Mouse (Mus musculus) right cerebral cortex, postnatal 14 days (tissue): ENCODE measurements around the gene Alkbh3.

Experiments used
- DNase-seq: peaks from one replicate; pipeline ENCODE4 v3.0.0; 2022

The Alkbh3 gene

DNA sequence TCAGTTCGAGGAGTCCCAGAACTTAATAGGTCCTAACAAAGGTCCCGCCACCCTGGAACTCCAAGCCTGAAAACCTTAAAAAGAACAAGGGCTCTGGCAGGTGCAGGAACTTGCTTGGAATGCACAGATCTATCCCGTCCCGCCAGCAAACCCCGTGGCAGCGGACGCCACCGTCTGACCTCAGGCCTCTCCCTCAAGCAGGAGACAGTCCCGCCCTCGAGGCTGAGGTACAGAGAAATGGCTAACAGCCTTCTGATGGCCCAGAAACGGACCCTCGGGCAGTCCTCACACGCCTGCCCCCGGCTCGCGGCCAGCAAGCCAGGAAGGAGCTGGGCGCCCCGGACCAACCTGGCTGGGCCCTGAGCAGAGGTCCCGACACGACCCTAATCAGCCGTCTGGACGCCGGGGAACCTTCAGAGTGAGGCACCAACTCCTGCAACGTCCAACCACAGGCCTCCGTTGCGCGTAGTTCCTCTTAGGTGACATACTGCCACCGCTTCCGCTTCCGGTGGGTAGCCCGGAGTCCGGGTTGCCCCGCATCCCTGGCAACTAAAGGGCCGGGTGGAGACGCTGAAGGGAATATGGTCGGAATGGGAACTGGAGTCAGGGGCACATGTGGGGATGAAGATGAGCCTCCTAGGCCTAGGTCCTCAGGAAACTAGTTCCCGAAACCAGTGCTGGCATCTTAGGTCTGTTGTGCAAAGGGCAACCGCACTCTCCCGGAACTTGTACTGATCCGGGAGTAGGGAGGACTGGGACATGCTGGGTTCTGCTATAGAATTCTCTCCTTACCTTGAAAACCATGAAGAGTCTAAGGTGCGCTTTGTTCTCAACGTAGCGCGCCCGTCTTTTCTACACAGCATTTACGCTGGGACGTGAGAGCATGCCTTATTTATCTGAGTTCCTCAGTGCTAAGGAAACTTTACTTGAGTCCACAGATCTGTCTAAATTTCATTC is at the start of gene Alkbh3:
Gene Alkbh3, minus strand, starts transcription at position 473 of the 957 bp plus-strand sequence.
- DNase-seq: peak; percentile 90

GRCm38 (mm10) chr2:94059459-94059858 is 48.9 kb upstream of the Alkbh3 start:
- peak; percentile 73 for DNase-seq

DNA sequence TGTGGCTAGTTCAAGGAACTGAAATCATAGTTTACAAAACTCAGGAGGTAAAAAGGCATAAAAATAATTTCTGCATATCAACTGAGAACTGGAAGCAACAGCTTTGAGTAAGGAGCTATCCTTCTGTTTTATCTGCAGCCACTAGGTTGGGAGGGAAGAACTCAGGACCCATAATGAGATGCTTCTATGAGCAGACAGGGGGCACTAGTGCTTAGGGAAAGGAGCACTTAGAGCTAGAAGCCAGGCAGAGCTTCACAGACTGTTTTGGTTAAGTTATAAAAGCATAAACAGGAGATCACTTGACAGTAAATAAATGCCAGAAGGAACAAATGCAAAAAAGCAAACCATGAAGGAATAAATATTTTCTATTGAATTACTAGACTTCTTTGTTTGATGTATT is 44.2 kb upstream of the Alkbh3 start:
- peak; percentile 19 for DNase-seq

DNA sequence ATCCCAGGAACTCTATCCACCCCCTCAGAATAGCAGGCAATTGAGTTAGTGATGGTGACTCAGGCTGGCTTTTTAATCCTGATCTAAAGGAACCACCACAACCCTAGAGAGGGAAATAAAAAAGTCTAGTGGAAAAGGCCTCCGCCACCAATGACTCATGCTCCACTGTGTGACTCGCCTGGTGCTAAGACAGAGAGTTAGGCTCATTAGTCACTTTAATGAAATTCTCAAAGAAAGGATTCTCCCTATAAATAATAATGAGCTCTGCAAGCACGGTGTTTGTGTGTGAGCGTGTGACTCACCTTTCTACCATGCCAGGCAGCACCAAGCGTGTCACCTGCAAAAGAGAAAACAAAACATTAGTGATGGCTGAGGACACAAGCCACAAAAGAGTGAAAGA is 41.3 kb upstream of the Alkbh3 start:
- no peak for DNase-seq

GRCm38 (mm10) chr2:94050901-94051300 is 40.3 kb upstream of the Alkbh3 start:
- DNase-seq: no peak

- DNase-seq: no peak
These were observed 39.0 kb upstream of the Alkbh3 start for GRCm38 (mm10) chr2:94049471-94050176.

DNA sequence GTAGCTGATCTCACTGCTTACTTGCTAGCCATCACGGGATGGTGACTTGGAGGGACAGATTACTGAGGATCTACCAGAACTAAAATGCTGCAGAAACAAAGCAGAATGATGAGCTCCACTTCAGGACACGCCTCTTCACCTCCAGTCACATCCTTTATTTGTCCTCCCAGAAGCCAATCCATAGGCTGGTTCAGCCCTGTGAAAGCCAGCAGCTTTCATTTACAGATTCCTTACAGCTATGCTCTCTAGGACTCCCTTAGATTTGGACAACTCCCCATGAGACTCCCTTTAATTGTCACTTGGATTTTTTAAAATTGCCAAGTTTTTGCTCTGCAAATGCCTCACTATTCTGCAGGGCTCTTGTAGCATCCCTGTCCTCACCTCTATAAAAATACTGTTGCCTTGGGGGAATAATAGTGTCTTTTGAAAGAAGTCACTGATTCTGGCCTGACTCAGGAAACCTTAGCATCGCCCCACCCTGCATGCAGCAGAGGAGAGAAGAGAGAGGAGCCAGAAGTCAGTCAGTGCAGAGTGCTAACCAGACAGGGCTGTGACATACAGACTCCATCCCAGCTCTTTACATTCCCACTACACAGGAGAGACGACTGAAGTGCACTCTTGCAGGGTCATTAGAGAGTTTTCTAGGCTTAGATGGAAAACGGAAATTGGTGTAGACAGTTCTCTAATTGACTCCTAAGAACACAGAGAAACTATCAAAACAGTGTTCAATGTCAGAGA is 38.3 kb upstream of the Alkbh3 start:
- no peak for DNase-seq

GRCm38 (mm10) chr2:94048271-94048670 is 37.7 kb upstream of the Alkbh3 start:
- DNase-seq: no peak

- no peak for DNase-seq
These were observed 34.9 kb upstream of the Alkbh3 start for GRCm38 (mm10) chr2:94045411-94046090.

- no peak for DNase-seq
These were observed 33.6 kb upstream of the Alkbh3 start for GRCm38 (mm10) chr2:94044174-94044573.

DNA sequence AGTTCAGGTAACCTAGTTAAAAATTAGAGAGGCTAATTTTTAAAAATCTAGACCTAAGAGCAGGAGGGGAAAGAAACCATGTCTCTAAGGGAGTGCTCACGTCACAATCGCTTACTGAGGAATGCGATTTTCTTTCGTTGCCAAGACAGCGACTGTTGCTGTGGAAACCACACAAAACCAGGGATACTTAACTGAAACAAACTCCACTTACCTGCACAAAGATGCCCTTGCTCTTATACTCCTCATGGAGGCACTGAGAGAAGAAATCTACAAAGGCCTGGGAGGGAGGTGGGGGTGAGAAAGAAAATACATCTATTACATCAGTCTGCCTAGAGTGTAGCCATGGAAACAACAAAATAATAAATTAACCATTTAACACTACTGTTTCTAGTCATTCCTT is 33.1 kb upstream of the Alkbh3 start:
- DNase-seq: no peak

GRCm38 (mm10) chr2:94042461-94042860 is 31.9 kb upstream of the Alkbh3 start:
- no peak for DNase-seq

DNA sequence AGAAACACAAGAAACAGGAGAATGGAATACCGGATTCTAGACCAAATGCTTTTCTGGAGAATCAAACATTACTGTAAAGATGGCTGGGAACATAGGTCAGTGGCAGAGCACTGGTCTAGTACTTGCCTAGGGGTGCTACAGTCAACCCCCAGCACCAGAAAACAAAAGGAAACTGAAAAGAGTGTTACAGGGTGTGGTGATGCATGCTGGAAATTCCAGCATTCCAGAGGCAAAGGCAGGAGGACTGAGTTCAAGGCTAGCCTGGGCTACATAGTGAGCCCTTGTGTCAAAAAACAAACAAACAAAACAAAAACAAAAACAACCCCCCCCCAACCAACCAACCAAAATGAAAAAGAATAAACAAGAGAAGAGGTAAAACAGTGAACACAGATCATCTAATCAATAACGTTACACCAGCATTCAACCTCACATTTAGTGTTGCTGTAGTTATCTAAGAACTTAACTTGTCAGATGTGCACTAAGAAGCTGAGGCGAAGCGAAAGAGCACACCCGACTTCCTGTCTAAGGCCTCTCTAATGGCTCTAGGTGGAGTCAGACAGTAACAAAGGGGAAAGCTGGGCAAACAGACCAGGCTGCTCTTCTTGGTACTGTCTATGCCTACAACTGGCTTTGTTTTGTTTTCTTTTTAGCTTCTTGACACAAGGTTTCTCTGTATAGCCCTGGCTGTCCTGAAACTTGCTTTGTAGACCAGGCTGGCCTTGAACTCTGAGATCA is 30.0 kb upstream of the Alkbh3 start:
- no peak for DNase-seq

DNA sequence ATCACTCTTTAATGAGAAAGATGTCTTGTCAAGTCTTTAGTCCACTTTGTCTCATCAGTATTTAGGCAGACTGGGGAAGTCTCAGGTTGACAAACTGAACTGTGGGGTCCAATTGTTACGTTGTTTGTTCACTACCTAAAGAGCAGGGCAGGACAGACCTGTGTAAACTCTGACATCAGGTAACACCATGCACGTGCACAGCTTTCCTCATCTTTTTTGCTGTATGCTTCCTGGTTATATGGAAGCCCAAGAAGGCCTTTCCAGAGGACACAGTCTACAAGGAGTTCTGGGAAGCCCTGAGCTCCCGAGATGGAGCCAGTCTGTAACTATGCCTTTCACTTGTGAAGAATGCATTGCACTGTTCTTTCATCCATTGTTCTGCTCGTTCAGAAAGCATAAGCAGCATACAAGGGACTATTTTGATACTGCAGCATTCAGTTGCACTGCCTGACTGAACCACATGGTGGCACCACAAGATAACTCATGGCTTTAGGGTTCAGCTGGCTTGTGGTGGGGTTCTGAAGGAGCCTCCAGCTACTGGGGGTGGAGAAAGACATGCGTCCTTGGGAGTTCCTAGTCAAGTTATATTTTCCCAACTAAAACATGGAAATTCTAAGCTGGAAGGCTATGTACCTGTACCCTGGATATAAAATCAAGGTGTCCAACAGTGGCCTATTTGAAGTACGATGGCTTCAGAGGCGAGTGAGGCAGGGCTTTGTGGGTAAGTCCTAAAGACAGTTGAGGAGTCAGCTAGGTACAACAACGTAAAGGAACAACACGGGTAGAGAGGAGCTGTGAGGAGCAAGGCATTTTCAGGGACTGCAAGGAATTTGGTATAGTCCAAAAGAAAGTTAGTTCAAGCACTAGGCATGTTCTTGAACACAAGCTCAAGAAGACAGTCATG is 25.1 kb upstream of the Alkbh3 start:
- peak; percentile 83 for DNase-seq

- DNase-seq: no peak
These were observed 20.0 kb upstream of the Alkbh3 start for GRCm38 (mm10) chr2:94030602-94031001.

DNA sequence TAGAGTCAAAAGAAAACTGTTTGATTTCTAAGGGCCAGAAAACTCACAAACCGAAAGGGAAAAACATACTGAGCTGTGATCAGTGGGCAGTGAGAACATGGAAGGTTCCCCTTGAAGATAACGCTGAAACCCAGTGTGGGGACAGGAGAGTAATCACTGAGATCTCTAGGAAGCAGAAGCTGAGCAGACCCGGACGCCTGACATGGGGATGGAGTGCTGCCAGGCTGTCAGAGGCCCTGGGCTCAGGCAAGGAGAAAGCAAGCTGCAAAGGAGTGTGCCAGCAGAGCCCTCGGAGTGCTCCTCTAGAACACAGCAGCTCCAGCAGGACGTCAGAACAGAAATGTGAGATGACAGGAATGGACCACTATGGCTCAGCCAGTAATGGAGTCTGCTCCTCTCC is 14.0 kb upstream of the Alkbh3 start:
- no peak for DNase-seq

- peak; percentile 95 for DNase-seq
These were observed 8.3 kb downstream of the Alkbh3 start for GRCm38 (mm10) chr2:94002331-94002730.

DNA sequence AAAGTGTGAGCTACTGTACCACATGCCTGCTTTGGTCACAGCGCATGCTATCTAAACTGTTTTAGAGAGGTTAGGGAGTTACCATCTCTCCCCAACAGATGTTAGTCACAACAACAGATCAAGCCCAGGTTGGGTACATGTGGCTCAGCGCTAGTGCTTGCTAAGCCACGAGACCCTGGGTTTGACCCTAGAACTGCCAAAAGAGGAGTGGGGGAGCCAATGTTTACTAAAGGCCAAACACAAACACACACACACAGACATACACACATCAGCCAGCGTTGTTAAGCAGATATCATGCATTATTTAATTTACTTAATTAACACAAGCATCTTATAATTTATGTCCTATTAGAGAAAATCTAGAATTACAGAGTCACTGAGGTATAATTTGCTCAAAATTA is 8.7 kb downstream of the Alkbh3 start:
- no peak for DNase-seq

- no peak for DNase-seq
These were observed 9.2 kb downstream of the Alkbh3 start for GRCm38 (mm10) chr2:94001411-94001810.

GRCm38 (mm10) chr2:93996254-93996653 is 14.4 kb downstream of the Alkbh3 start, which contains the start of gene Gm27027:
Gm27027 (minus strand) TSS chr2:93996354.
- no peak for DNase-seq

DNA sequence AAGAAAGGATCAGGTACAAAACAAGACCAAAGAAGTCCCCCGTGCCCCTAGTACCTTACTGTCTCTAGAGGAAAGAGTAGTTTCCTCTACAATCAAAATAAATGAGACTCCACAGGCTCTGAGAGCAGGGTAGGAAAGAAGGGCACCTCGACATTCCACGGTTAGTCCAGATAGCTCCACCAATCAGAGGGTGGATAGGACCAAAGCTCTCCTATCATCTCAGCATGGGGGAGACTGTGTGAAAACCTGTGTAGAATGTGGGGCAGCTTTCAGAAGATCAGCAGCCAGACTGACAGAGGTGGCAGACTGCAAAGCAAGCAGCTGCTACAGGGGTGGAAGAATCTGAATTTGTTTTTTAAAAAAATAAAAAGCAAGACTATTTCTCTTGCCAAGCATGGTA is 17.8 kb downstream of the Alkbh3 start:
- DNase-seq: no peak
